Mouse (Mus musculus) forebrain, embryonic 15.5 days (tissue): Measurements from ENCODE around the gene Tmtc1. TPM values are rescaled to one million over a fixed set of nuclear protein-coding genes. Genes with fewer than 3 reads are reported as not detected.

Experiments
- ATAC-seq: fragments of 200-750 bp; cut with Nextera tagmentation; replicated peaks from 2 replicates; pipeline ENCODE4 v1.8.0; 2017; ENCODE audit warnings: mild to moderate bottlenecking, moderate TSS enrichment, moderate library complexity
- H3K27ac ChIP-seq: fragments of 300-500 bp; sonication (generic); replicated peaks from 2 replicates; pipeline ENCODE4 v1.5.1; 2015; ENCODE audit warnings: mild to moderate bottlenecking, inconsistent platforms
- H3K27me3 ChIP-seq: fragments of 300-500 bp; sonication (generic); 2 replicates; pipeline ENCODE4 v1.6.1; 2015; ENCODE audit warnings: inconsistent platforms
- H3K36me3 ChIP-seq: fragments of 300-500 bp; sonication (generic); 2 replicates; pipeline ENCODE4 v1.6.1; 2015; ENCODE audit warnings: mild to moderate bottlenecking, inconsistent platforms
- H3K4me1 ChIP-seq: fragments of 300-500 bp; sonication (generic); 2 replicates; pipeline ENCODE4 v1.6.1; 2015; ENCODE audit warnings: inconsistent platforms
- H3K4me2 ChIP-seq: fragments of 300-500 bp; sonication (generic); replicated peaks from 2 replicates; pipeline ENCODE4 v1.6.1; 2015; ENCODE audit warnings: mild to moderate bottlenecking, inconsistent platforms
- H3K4me3 ChIP-seq: fragments of 300-500 bp; sonication (generic); 2 replicates; pipeline ENCODE4 v1.5.1; 2015; ENCODE audit warnings: mild to moderate bottlenecking, inconsistent platforms
- H3K9ac ChIP-seq: fragments of 300-500 bp; sonication (generic); replicated peaks from 2 replicates; pipeline ENCODE4 v1.6.1; 2015; ENCODE audit warnings: mild to moderate bottlenecking, inconsistent platforms
- H3K9me3 ChIP-seq: fragments of 300-500 bp; sonication (generic); 2 replicates; pipeline ENCODE4 v1.6.1; 2016; ENCODE audit warnings: inconsistent platforms
- WGBS: fragments of 180-500 bp; shearing (Covaris S2); methylation state at CpG from one replicate; pipeline ENCODE4 v1.1.7; 2015; ENCODE audit warnings: mixed read lengths; 5-methylcytosine and 5-hydroxymethylcytosine counted together
- polyA plus RNA-seq: library from polyadenylated mRNA; unstranded; fragments of >200 nt; fragmentation: Nextera tagmentation; extraction: Ambion mirVana; gene quantifications from 2 replicates; pipeline ENCODE4 v1.2.1, GENCODE M21; 2015

The Tmtc1 gene
- polyA plus RNA-seq, 1 experiment from 2014 or later, result 2.6 TPM

DNA sequence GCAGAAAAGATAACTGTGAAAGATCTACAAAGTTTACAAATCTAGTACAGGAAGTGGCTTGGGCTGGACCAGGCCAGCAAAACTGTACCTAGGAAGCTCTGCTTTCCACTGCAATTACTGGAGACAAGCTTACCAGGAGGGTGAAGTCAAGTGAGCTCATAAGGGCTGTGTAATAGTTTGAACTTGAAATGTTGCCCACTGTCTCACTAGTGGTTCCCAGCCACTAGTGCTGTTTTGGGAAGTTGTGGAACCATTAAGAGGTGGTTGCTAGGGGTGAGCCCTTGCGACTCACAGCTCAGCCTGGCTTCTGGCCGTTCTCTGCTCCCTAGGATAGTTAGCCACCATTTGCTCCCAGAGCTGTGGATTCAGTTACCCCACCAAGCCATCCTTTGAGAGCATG is 112.3 kb downstream of the Tmtc1 start:
- H3K27me3 ChIP-seq, result no peaks in the 10 kb centered on the region
- no peaks in the 10 kb centered on the region for H3K9me3 ChIP-seq
- no peaks in the 10 kb centered on the region for H3K36me3 ChIP-seq
- H3K4me1 ChIP-seq, result 0 out of 2 replicates have a peak, but pooled peaks cover 4% of the 10 kb centered on the region
- no peak overlapping the region for H3K27ac ChIP-seq
- no peak overlapping the region for H3K4me2 ChIP-seq
- no peak overlapping the region for H3K4me3 ChIP-seq
- 82% methylated on average over 2 of the region's 2 CpGs for WGBS
- H3K9ac ChIP-seq, result no peak overlapping the region
- no peak for ATAC-seq

DNA sequence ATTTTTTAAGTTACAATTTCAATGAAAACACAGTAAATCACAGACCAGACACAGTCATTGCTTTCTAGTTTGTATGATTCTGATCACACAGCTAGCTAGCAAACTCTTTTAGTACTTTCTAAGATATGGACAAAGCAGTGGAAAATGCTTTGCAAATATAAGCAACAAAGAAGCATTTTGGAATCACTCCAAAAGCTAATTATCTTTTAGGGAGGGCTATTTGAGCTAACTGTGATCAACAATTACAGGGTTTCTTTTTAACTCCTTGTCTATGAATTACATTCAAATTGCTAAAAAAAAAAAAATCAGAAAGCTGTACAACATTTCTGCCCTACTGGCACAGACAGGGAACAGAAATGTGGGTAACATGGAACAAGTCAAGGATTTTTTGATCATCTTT is 114.2 kb downstream of the Tmtc1 start:
- Histone ChIP-seq H3K4me2 (no peak overlapping the region), H3K9me3 (no peaks in the 10 kb centered on the region), H3K4me3 (no peak overlapping the region), H3K27ac (no peak overlapping the region), H3K4me1 (0 out of 2 replicates have a peak, but pooled peaks cover 4% of the 10 kb centered on the region), H3K36me3 (no peaks in the 10 kb centered on the region), H3K27me3 (no peaks in the 10 kb centered on the region), H3K9ac (no peak overlapping the region)
- no peak for ATAC-seq

DNA sequence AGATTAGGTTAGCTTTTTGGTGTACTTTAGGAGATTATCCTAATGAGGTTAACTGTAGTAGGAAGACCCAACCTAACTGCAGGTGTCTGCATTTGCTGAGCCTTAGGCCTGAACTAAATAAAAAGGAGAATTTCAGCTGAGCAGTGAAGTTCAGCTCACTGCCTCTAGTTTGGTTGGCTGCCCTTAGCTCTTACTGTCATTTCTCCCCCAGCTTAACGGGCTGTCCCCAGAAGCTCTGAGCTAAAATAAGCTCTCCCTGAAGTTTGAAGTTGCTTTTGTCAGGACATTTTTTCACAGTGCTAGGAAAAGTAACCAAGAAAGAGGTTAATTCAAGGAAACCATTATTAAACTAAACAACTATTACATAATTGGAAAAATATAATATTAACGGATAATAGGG is 115.3 kb downstream of the Tmtc1 start:
- H3K36me3 ChIP-seq, result no peaks in the 10 kb centered on the region
- no peaks in the 10 kb centered on the region for H3K27me3 ChIP-seq
- H3K9ac ChIP-seq, result no peak overlapping the region
- H3K27ac ChIP-seq, result no peak overlapping the region
- 78% methylated on average over 2 of the region's 2 CpGs for WGBS
- 0 out of 2 replicates have a peak, but pooled peaks cover 4% of the 10 kb centered on the region for H3K4me1 ChIP-seq
- no peak overlapping the region for H3K4me3 ChIP-seq
- no peak overlapping the region for H3K4me2 ChIP-seq
- ATAC-seq, result no peak
- H3K9me3 ChIP-seq, result no peaks in the 10 kb centered on the region

DNA sequence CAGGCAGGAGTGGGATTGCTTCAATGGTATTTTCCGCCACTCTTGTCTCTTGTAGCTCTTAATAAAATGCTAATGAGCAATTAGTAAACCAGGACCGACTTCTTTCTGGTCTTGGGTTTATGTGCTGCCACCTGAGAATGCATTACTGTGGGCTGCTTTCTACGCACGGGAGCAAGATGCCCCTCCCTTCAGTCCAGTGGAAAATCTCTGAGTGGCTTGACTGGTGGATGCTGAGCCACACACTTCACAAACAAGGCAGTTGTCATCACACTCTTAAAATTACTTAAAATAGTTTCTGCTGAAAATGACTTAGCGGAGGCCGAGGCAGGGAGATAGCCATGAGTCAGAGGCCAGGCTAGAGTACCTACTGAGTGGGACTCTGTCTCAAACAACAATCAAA is 116.1 kb downstream of the Tmtc1 start:
- WGBS, result 45% methylated on average over 6 of the region's 6 CpGs
- no peak overlapping the region for H3K9ac ChIP-seq
- ATAC-seq, result no peak

DNA sequence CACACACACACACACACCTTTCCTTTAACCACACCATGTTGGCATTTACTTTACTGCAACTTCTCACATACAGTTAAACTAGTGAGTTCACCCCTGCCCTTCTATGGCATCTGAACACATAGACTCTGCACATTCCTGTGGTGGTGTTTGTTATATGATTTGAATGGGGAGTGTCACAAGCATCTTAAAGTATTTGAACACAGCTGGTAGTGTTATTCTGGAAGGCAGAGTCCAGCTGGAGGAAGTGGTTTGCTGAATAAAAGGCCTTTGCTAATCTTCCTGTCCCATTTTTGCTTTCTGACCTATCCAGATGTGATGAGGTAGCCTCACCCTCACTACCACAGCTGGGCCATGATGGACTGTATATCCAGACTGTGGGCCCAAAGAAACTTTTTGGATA is 125.5 kb downstream of the Tmtc1 start:
- H3K9ac ChIP-seq, result no peak overlapping the region
- H3K27ac ChIP-seq, result no peak overlapping the region
- H3K4me3 ChIP-seq, result no peak overlapping the region
- no peak overlapping the region for H3K4me2 ChIP-seq
- ATAC-seq, result no peak
- H3K36me3 ChIP-seq, result no peaks in the 10 kb centered on the region
- H3K9me3 ChIP-seq, result no peaks in the 10 kb centered on the region
- H3K27me3 ChIP-seq, result no peaks in the 10 kb centered on the region
- peaks cover 4% of the 10 kb centered on the region; the same call in 1 of the 2 replicates for H3K4me1 ChIP-seq

More for the DNA sequence above, 116.1 kb downstream of the Tmtc1 start:
- Histone ChIP-seq H3K4me3 (no peak overlapping the region), H3K4me2 (no peak overlapping the region), H3K36me3 (no peaks in the 10 kb centered on the region), H3K27ac (no peak overlapping the region), H3K27me3 (no peaks in the 10 kb centered on the region), H3K4me1 (0 out of 2 replicates have a peak, but pooled peaks cover 4% of the 10 kb centered on the region), H3K9me3 (no peaks in the 10 kb centered on the region)

DNA sequence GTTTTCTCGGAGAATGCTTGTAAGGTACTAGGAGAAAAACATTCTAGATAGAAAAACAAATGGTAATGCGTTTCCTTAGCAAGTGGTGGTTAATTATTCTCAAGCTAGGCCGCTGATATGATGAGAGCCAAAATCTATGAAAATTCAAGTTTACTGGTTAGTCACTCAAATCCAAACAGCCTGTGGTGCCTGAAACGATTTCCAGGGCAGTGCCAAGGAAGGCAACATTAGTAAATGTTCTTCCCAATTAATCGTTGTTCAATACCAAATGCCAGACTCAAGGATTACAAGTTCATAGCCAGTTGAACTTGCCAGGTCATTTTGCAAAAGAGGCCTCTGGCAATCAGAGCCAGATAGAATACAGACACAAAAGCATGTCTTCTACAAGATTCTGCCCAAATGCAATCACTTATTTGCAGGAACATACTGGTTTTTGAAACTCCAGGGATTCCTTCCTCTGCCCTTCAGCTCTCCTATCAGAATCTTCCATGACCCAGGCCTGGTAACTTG is 128.6 kb downstream of the Tmtc1 start:
- H3K4me3 ChIP-seq, result no peak overlapping the region
- no peak overlapping the region for H3K27ac ChIP-seq
- no peak overlapping the region for H3K4me2 ChIP-seq
- H3K27me3 ChIP-seq, result no peaks in the 10 kb centered on the region
- 60% methylated on average over 5 of the region's 5 CpGs for WGBS
- no peaks in the 10 kb centered on the region for H3K36me3 ChIP-seq
- H3K4me1 ChIP-seq, result peaks cover 4% of the 10 kb centered on the region; the same call in 1 of the 2 replicates
- ATAC-seq, result no peak
- no peaks in the 10 kb centered on the region for H3K9me3 ChIP-seq
- H3K9ac ChIP-seq, result no peak overlapping the region

DNA sequence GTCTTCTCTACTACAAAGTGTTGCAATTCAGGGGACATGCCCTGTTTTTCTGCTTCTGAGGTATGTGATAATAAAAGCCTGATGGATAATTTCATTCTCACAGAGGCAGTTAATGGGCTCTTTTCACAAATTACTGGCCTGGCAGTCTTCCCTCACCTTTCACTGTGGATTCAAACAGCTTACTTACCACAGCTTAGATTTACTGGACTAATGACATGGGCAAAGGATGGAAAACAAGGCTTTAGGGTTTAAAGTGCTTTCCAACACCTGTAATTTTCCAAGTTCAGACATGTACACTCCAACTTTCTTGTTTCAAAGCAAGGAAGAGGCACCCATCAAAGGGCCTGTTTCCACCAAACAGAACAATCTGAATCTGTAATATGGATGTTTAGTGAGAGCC is 129.1 kb downstream of the Tmtc1 start:
- H3K4me2 ChIP-seq, result no peak overlapping the region
- no peaks in the 10 kb centered on the region for H3K9me3 ChIP-seq
- H3K4me3 ChIP-seq, result no peak overlapping the region

DNA sequence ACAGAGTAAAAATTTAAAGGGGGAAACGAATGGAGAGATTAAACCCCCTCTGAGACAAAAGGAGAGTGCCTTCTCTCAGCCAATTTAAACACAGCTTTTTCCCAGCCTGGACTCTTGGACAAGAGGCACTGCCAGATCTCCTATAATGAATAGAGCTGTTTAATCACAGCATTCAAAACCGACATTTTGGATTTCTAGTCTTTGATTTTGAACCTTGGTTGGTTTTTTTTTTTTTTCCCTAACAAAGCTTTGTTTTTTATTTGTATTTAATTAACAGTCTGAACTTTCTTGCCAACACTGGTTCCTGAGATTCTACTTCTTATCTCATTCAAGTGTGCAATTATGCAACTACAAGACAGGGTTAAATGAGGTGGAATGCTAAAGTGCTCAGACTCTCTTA is 133.2 kb downstream of the Tmtc1 start:
- Histone ChIP-seq H3K4me1 (peaks cover 4% of the 10 kb centered on the region; the same call in 1 of the 2 replicates), H3K9me3 (no peaks in the 10 kb centered on the region), H3K27me3 (no peaks in the 10 kb centered on the region), H3K27ac (no peak overlapping the region), H3K9ac (no peak overlapping the region), H3K4me2 (no peak overlapping the region), H3K4me3 (no peak overlapping the region), H3K36me3 (no peaks in the 10 kb centered on the region)
- WGBS, result 3% methylated on average over 2 of the region's 2 CpGs
- ATAC-seq, result no peak

More for the DNA sequence above, 129.1 kb downstream of the Tmtc1 start:
- H3K9ac ChIP-seq, result no peak overlapping the region
- no peaks in the 10 kb centered on the region for H3K36me3 ChIP-seq
- no peak overlapping the region for H3K27ac ChIP-seq
- no peak for ATAC-seq
- H3K27me3 ChIP-seq, result no peaks in the 10 kb centered on the region
- peaks cover 4% of the 10 kb centered on the region; the same call in 1 of the 2 replicates for H3K4me1 ChIP-seq

DNA sequence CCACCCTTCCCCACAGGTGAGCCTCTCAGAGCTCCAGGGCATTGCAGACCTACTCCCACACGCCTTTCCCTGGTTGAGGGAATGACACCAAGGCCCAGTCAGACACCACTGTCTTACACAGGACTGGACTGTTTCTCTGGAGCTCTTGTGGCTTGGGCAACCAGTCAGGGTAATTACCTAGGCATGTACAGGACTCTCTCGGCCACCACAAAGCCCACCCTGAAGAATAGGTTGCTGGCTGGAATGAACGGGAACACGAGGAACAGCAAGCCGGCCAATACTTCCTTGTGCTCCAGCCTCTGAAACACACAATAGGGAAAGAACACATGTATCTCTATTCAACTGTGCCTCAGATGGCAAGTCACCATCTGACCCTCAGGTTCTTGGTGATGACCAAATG is 138.4 kb downstream of the Tmtc1 start:
- 90% methylated on average over 5 of the region's 5 CpGs for WGBS
- H3K4me3 ChIP-seq, result no peak overlapping the region
- no peak overlapping the region for H3K9ac ChIP-seq
- H3K27me3 ChIP-seq, result no peaks in the 10 kb centered on the region
- no peak for ATAC-seq
- H3K9me3 ChIP-seq, result no peaks in the 10 kb centered on the region
- no peaks in the 10 kb centered on the region for H3K36me3 ChIP-seq
- H3K4me1 ChIP-seq, result no peaks in the 10 kb centered on the region
- no peak overlapping the region for H3K4me2 ChIP-seq
- H3K27ac ChIP-seq, result no peak overlapping the region

DNA sequence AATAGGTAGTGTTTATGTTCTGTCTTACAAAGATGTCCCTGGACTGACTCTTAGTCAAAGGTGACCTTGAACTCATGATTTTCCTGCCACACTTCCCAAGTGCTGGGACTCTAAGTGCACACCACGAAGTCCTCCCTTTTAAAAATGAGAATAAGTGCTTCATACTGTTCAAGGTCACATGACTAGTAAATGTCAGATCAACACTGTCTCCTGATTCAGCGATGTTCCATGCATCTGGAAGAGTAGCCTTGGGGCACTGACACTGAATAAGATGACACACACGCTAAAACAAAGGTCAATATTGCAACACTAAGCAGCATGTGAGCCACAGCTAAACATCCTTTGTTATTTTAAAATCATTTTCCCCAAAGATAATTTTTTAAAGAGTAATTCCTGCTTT is 139.0 kb downstream of the Tmtc1 start:
- no peak overlapping the region for H3K4me3 ChIP-seq
- no peak overlapping the region for H3K27ac ChIP-seq
- no peak overlapping the region for H3K4me2 ChIP-seq
- no peaks in the 10 kb centered on the region for H3K4me1 ChIP-seq
- ATAC-seq, result no peak
- no peaks in the 10 kb centered on the region for H3K36me3 ChIP-seq
- no peaks in the 10 kb centered on the region for H3K9me3 ChIP-seq
- 84% methylated on average over 3 of the region's 3 CpGs for WGBS
- no peaks in the 10 kb centered on the region for H3K27me3 ChIP-seq
- no peak overlapping the region for H3K9ac ChIP-seq

DNA sequence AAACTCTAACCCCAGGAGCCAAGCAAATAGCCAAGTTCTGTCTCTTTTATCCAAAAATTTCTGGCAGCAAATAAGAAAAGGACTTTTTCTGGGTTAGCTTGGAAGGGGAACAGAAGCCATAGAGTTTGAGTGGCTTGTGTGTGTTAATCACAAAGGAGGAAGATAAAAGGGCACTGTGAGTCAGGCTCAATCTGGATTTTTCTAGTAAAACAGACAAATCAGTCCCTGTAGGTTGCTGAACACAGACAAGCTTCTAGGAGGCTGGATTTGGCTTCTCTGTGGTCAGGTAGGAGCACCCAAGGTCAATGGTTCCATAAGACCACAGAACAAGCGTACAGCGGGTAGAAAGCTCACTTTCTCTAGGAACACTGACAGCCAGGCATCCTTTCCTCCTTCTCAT is 141.9 kb downstream of the Tmtc1 start:
- no peaks in the 10 kb centered on the region for H3K4me1 ChIP-seq
- no peak overlapping the region for H3K4me3 ChIP-seq
- no peaks in the 10 kb centered on the region for H3K9me3 ChIP-seq
- H3K9ac ChIP-seq, result no peak overlapping the region
- H3K27ac ChIP-seq, result no peak overlapping the region
- 73% methylated on average over 2 of the region's 2 CpGs for WGBS
- H3K4me2 ChIP-seq, result no peak overlapping the region
- no peaks in the 10 kb centered on the region for H3K27me3 ChIP-seq
- no peak for ATAC-seq
- no peaks in the 10 kb centered on the region for H3K36me3 ChIP-seq

DNA sequence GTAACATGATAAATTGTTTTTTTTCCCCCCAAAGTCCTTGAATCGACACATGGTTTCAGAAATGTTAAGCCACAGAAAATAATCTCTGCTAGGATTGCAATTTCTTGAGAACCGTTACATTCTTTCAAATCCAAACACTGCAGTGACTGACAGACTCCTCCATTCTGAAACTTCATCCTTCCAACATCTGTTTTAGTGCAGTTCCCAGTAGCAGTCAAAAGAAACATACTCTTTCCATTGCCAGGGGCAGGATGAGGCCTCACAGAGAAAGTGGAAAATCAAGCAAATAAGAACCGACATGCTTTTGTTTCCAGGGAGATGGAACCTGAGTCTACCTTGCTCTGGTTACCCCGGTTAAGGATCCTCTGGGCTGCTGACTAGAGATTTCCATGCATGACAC is 147.1 kb downstream of the Tmtc1 start:
- no peak for ATAC-seq
- H3K27ac ChIP-seq, result no peak overlapping the region
- no peak overlapping the region for H3K4me3 ChIP-seq
- WGBS, result 80% methylated on average over 4 of the region's 4 CpGs
- no peak overlapping the region for H3K4me2 ChIP-seq
- no peaks in the 10 kb centered on the region for H3K27me3 ChIP-seq
- no peak overlapping the region for H3K9ac ChIP-seq
- no peaks in the 10 kb centered on the region for H3K36me3 ChIP-seq
- H3K4me1 ChIP-seq, result no peaks in the 10 kb centered on the region
- no peaks in the 10 kb centered on the region for H3K9me3 ChIP-seq

DNA sequence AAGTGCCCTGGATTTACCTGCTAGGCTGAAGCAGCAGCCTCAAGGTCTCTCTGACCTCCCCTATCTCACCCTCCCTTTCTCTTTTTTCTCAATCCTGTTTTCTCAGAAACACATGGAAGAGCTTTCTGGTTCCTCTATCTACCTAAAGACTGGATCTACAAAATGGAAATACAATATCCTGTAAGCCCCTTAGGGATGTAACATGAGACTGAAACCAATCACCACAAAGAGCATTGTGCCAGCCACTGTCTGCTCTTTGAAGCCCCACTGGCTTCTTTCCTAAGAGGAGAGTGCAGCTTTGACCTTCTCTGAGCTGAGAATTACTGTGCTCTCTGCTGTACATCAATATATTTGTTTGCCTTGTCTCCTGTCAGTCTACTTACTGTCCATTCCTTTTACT is 147.8 kb downstream of the Tmtc1 start:
- H3K4me3 ChIP-seq, result no peak overlapping the region
- no peaks in the 10 kb centered on the region for H3K27me3 ChIP-seq
- no peaks in the 10 kb centered on the region for H3K36me3 ChIP-seq
- no peak overlapping the region for H3K9ac ChIP-seq
- H3K4me2 ChIP-seq, result no peak overlapping the region
- ATAC-seq, result no peak
- H3K27ac ChIP-seq, result no peak overlapping the region
- no peaks in the 10 kb centered on the region for H3K4me1 ChIP-seq
- H3K9me3 ChIP-seq, result no peaks in the 10 kb centered on the region
